Mouse (Mus musculus): Measurements from ENCODE around the gene Gm20403.
"Not testable (repeated sequence)": the region's sequence is repeated elsewhere in the genome, so short reads cannot be mapped to it uniquely, and the experiment has no call there.

- TF ChIP-seq CTCF (IDR thresholded peaks at IDR 0.05; ENCODE audit: borderline replicate concordance, control insufficient read depth, extremely low read depth, insufficient read depth, low read length, poor library complexity); POLR2A (IDR thresholded peaks at IDR 0.05; ENCODE audit: control insufficient read depth, extremely low read depth, insufficient read depth, low read length, poor library complexity): not testable (repeated sequence)
Observed at GRCm38 (mm10) chr12:54937581-54938343, 48.6 kb downstream of the Gm20403 start.
